Mouse (Mus musculus) cerebral cortex, adult 2 months (tissue): ENCODE results near the gene Gm11060.

Source experiments
- WGBS: fragments of 180-500 bp; shearing (Covaris S2); methylation state at CpG from one replicate; pipeline ENCODE4 v1.1.7; 2018; 5-methylcytosine and 5-hydroxymethylcytosine counted together

The Gm11060 gene

GRCm38 (mm10) chr2:105117669-105118068 lies 25.9 kb downstream of the Gm11060 start:
- WGBS = 75% methylated on average over 8 of the region's 8 CpGs

- WGBS = 9% methylated on average over 8 of the region's 8 CpGs
These were observed 30.4 kb downstream of the Gm11060 start for GRCm38 (mm10) chr2:105122216-105122615.

GRCm38 (mm10) chr2:105122886-105123285 lies 31.1 kb downstream of the Gm11060 start:
- 2% methylated on average over 27 of the region's 27 CpGs for WGBS

GRCm38 (mm10) chr2:105123431-105123830 lies 31.6 kb downstream of the Gm11060 start:
- 6% methylated on average over 8 of the region's 8 CpGs for WGBS

GRCm38 (mm10) chr2:105123881-105124280 lies 32.1 kb downstream of the Gm11060 start:
- 5% methylated on average over 9 of the region's 9 CpGs for WGBS

GRCm38 (mm10) chr2:105124391-105124790 lies 32.6 kb downstream of the Gm11060 start:
- 3% methylated on average over 7 of the region's 7 CpGs for WGBS

- WGBS = 4% methylated on average over 8 of the region's 8 CpGs
These were observed 33.4 kb downstream of the Gm11060 start for GRCm38 (mm10) chr2:105125205-105125604.

- WGBS = 8% methylated on average over 15 of the region's 15 CpGs
These were observed 33.8 kb downstream of the Gm11060 start for GRCm38 (mm10) chr2:105125641-105126040.

- WGBS = 4% methylated on average over 25 of the region's 25 CpGs
These were observed 34.5 kb downstream of the Gm11060 start, which contains the start of gene Wt1 for GRCm38 (mm10) chr2:105126279-105126678. TSS of gene Wt1 (plus strand) at chr2:105126529.

GRCm38 (mm10) chr2:105126691-105127530 lies 35.1 kb downstream of the Gm11060 start:
- WGBS = under 1% methylated on average over 89 of the region's 92 CpGs

- 2% methylated on average over 52 of the region's 52 CpGs for WGBS
These were observed 36.0 kb downstream of the Gm11060 start for GRCm38 (mm10) chr2:105127531-105128480.

- WGBS = 5% methylated on average over 12 of the region's 12 CpGs
These were observed 36.7 kb downstream of the Gm11060 start for GRCm38 (mm10) chr2:105128564-105128963.

GRCm38 (mm10) chr2:105130351-105131060 lies 38.7 kb downstream of the Gm11060 start:
- WGBS = 3% methylated on average over 32 of the region's 32 CpGs

- 6% methylated on average over 12 of the region's 12 CpGs for WGBS
These were observed 39.4 kb downstream of the Gm11060 start for GRCm38 (mm10) chr2:105131061-105131810.

- WGBS = 10% methylated on average over 2 of the region's 2 CpGs
These were observed 39.9 kb downstream of the Gm11060 start for GRCm38 (mm10) chr2:105131811-105132100.

- 4% methylated on average over 17 of the region's 17 CpGs for WGBS
These were observed 40.5 kb downstream of the Gm11060 start for GRCm38 (mm10) chr2:105132300-105132699.

- 3% methylated on average over 43 of the region's 43 CpGs for WGBS
These were observed 41.3 kb downstream of the Gm11060 start for GRCm38 (mm10) chr2:105132933-105133795.

GRCm38 (mm10) chr2:105134296-105134695 lies 42.5 kb downstream of the Gm11060 start:
- WGBS = 2% methylated on average over 19 of the region's 19 CpGs

- 83% methylated on average over 7 of the region's 7 CpGs for WGBS
These were observed 47.7 kb downstream of the Gm11060 start for GRCm38 (mm10) chr2:105139471-105139870.

- 60% methylated on average over 7 of the region's 7 CpGs for WGBS
These were observed 49.6 kb downstream of the Gm11060 start for GRCm38 (mm10) chr2:105141371-105141770.
